Mouse (Mus musculus): Measurements from ENCODE around the gene Ap2a2.
"Not testable (repeated sequence)": the region's sequence is repeated elsewhere in the genome, so short reads cannot be mapped to it uniquely, and the experiment has no call there.

Gene Ap2a2

DNA sequence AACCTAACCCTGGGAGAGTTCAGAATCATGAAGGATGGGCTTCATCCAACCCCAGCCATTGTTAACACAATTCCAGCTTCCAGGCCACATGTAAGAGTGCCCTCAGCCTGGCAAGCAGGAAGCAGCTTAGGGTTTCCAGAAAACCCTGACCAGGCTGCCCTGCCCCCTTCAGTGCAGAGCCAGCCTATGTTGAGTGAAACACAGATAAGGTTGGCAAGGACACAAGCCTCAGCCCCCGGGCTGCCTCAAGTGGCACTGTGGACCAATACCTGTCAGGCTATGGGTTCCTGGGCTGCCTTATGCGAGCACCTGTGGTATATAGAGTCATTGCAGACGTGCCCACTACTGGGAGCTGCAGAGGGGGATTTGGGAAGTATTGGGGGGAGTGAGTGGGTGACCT is 99.5 kb downstream of the Ap2a2 start:
- DNase-seq (ENCODE audit: low read depth, low spot score) = no peak

DNA sequence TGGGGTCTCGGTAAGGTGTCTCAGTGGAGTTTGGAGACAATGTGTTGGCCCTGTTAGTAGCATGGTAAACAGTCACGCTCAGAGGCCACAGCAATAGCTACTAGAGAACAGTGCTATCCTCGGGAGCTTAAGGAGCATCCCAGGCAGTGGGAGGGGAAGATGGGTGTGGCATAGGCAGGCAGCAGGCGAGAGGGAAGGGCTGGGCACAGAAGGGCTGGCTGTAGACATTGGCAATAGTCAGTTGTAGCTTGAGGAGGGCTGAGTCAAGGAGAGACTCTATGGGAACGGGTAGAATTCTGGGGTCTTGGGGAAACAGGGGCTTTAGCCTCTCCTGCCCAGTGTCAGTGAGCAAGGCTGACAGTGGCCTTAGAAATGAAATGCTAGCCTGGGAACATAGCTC is 100.2 kb downstream of the Ap2a2 start:
- DNase-seq (ENCODE audit: low read depth, low spot score) = no peak

DNA sequence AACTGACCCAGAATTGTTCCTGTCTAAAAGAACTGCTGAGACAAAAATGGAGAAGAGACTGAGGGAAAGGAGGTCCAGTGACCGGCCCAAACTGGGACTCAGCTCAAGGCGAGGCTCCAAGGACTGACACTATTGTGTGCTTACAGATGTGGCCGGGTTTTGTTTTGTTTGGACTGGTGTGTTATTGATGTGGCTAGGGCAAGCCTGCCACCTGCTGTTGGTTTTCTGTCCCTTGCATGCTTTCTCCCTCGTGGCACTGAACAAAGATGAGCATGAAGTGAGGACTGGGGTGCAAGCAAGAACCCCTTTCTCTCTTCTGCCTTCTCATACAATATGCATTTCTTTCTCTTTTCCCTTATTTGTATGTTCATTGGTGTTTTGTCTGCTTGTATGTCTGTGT is 104.2 kb downstream of the Ap2a2 start:
- peak; percentile 46 for DNase-seq (ENCODE audit: low read depth, low spot score)

DNA sequence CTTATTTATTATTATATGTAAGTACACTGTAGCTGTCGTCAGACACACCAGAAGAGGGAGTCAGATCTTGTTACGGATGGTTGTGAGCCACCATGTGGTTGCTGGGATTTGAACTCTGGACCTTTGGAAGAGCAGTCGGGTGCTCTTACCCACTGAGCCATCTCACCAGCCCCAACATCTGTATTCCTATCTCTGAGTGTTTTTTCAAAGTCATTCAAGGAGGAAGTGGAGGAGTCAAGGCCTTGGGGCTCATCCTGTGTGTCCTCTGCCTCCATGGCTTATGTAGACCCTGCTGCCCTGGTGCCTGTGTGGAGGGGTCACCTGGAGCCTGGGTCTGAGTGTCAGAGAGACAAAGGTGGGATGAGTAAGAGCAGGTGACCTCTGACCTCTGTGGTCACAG is 107.1 kb downstream of the Ap2a2 start:
- not testable (repeated sequence) for DNase-seq (ENCODE audit: low read depth, low spot score)

DNA sequence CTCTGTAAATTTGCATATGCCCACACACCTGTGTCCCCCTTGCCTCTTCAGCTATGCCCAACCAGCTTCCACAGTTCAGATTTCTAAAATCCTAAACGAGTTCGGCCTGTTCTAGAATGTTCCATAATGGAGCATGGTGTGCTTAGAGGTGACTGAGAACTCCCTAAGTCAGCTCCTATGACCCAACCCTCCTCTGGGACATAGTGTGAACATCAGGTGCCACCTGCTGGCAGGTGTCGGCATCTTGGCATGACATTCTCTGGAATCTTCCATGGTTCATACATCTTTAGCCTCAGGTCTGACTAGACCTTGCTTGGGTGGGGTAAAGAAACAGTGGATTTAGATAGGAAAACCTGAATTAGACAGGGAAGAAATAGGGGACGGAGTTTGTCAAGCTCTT is 109.0 kb downstream of the Ap2a2 start:
- DNase-seq (ENCODE audit: low read depth, low spot score) = peak; percentile 31

DNA sequence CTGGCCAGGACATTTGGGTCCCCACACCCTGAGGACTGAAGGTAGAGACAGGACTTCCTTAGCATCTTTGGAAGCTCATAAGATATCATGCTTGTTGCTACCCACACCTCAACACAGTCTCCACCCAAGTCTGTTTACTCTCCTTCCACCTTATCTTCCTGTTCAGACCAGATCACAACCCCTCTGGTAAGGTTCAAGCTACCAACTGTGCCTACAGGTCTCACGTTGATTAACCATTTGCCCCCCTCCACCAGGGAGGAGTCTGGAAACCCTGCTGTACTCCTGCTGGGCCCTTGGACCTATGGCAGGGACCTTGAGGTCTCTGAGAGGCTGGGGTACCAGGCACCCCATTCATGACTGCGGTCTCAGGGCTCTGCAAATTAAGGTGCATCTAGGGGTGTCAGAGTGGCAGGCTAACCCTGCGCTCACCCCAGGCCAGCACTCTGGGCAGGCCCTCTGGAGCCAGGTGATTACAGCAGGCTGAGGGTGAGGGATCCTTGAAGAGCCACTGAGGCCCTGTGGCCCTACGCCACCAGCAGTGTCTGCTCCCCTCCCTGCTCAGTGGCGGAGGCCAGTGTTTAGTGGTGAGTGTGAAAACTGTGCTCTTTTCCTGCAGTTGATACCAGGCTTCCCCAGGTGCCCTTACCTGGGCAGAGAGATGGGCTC is 109.8 kb downstream of the Ap2a2 start:
- no peak for DNase-seq (ENCODE audit: low read depth, low spot score)

DNA sequence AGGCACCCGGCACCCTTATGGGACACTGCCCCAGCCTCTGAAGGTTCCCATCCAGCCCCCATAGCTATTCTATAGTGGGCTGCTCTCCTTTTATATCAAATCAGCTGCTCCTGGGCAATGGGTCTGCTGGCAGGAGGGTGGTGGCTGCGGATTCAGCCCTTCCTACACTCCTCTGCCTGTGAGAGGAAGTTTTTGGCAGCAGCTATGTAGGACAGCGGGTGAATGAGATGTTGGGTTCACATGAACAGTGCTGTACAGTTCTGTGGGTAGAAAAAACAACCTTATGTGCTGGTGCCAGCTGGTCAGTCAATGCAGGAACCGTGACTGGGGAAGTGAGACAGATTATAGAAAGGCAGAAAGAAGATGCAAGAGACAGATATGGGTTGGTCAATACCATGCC is 116.9 kb downstream of the Ap2a2 start:
- DNase-seq (ENCODE audit: low read depth, low spot score) = no peak

All from forelimb bud, embryonic 11.5 days (tissue).